Mouse (Mus musculus) myocyte (in vitro differentiated cells): ENCODE results near the gene Farsa.

Experiments used
- CEBPB ChIP-seq: IDR thresholded peaks from 2 replicates; pipeline ENCODE4 v1.6.1; 2011; ENCODE audit warnings: mild to moderate bottlenecking, moderate library complexity; ENCODE audit not compliant: poor library complexity, insufficient read depth, severe bottlenecking
- MAX ChIP-seq: IDR thresholded peaks from one replicate; pipeline ENCODE4 v1.6.1; 2011; ENCODE audit warnings: low read depth, mild to moderate bottlenecking, control low read depth
- POLR2A ChIP-seq: IDR thresholded peaks from one replicate; pipeline ENCODE4 v1.6.1; 2011; ENCODE audit warnings: low read depth, mild to moderate bottlenecking, control low read depth, moderate library complexity; ENCODE audit not compliant: insufficient read length

- TF ChIP-seq CEBPB (no peak), POLR2A (no peak), MAX (no peak)
Observed at GRCm38 (mm10) chr8:84816117-84816516, 40.7 kb upstream of the Farsa start.
